Mouse (Mus musculus) inflammation-experienced regulatory T-cells, adult 16 weeks (primary cell): ENCODE data around the gene Cxcl2. TPM values are rescaled to one million over a fixed set of nuclear protein-coding genes. Genes with fewer than 3 reads are reported as not detected.

ENCODE experiments used
- polyA plus RNA-seq: library from polyadenylated mRNA; unstranded; fragments of 100-300 nt; shearing (Covaris generic); gene quantifications from one replicate; pipeline ENCODE4 v1.2.1, GENCODE M21; 2017

The Cxcl2 gene
- 1.8 TPM for polyA plus RNA-seq

GRCm38 (mm10) chr5:90903339-90904020, at the start of gene Cxcl2:
Cxcl2 (plus strand) TSS chr5:90903871.

GRCm38 (mm10) chr5:90890519-90891463, 12.9 kb upstream of the Cxcl2 start, which contains the start of gene Cxcl1:
Cxcl1 (plus strand) TSS chr5:90891241.

GRCm38 (mm10) chr5:90930971-90931851, 27.5 kb downstream of the Cxcl2 start, which contains the start of gene Mthfd2l:
Mthfd2l (plus strand) TSS chr5:90931117.

Other genes with a start within 250 kb of the Cxcl2 start
- gene Cxcl5, start 144.5 kb upstream of the Cxcl2 start, polyA plus RNA-seq = not detected
- not detected for gene Ppbp, start 135.4 kb upstream of the Cxcl2 start, polyA plus RNA-seq
- not detected for gene Pf4, start 131.4 kb upstream of the Cxcl2 start, polyA plus RNA-seq
- gene Cxcl3, start 117.8 kb upstream of the Cxcl2 start, polyA plus RNA-seq = 1.4 TPM
- not detected for gene Cxcl15, start 109.3 kb upstream of the Cxcl2 start, polyA plus RNA-seq
- gene Cxcl1, start 12.6 kb upstream of the Cxcl2 start, polyA plus RNA-seq = not detected
- gene Mthfd2l, start 27.2 kb downstream of the Cxcl2 start, polyA plus RNA-seq = 1.6 TPM
- not detected for gene Epgn, start 123.6 kb downstream of the Cxcl2 start, polyA plus RNA-seq
- gene Ereg, start 170.8 kb downstream of the Cxcl2 start, polyA plus RNA-seq = not detected
- gene Areg, start 235.7 kb downstream of the Cxcl2 start, polyA plus RNA-seq = 2.2 TPM